Mouse (Mus musculus) erythroblast, embryonic 14.5 days (primary cell): ENCODE data around the gene Safb.

Experiments
- GATA1 ChIP-seq: IDR thresholded peaks from 2 replicates; pipeline ENCODE4 v1.6.1; 2012; ENCODE audit warnings: low read length, inconsistent platforms, mixed read lengths
- TAL1 ChIP-seq: IDR thresholded peaks from 3 replicates; pipeline ENCODE4 v1.6.1; 2012; ENCODE audit warnings: low read length, inconsistent platforms, mixed read lengths

DNA sequence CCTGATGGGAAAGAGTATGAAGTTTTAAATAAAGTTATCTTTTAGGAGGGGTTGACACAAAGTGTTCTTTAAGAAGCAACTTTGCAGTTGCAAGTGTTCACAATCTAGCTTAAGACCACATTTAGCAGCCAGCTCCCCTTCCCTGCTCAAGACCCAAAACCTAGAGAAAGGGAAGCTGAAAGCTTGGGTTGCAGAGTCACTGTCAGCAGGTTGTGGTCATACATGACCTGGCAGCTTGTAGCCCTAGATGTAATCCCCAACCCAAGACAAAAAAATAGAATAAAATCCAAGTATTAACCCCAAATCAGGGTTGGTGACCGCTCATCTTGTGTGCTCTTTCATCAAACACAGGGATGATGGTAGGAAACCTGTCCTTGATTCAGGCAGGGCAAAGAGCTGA lies 1.6 kb upstream of the Safb start:
- TF ChIP-seq GATA1: no peak
- no peak for TF ChIP-seq TAL1
